Mouse (Mus musculus) neural tube, embryonic 11.5 days (tissue): ENCODE measurements around the gene Cep83. TPM values are rescaled to one million over a fixed set of nuclear protein-coding genes. Genes with fewer than 3 reads are reported as not detected.
A peak's percentile ranks its signal among the peaks of the same experiment; 100 is the strongest.

Experiments
- ATAC-seq: fragments of 200-750 bp; cut with Nextera tagmentation; 2 replicates; pipeline ENCODE4 v1.8.0; 2017; ENCODE audit warnings: moderate number of reproducible peaks, mild to moderate bottlenecking, moderate TSS enrichment, moderate library complexity; ENCODE audit not compliant: insufficient read depth, low FRiP score, low TSS enrichment
- DNase-seq: peaks from one replicate; pipeline ENCODE4 v3.0.0-alpha.2; 2015; ENCODE audit warnings: low spot score
- H3K27ac ChIP-seq: fragments of 300-500 bp; sonication (generic); 2 replicates; pipeline ENCODE4 v1.5.1; 2014; ENCODE audit warnings: low read depth, mild to moderate bottlenecking, low read length
- H3K27me3 ChIP-seq: fragments of 300-500 bp; sonication (generic); 2 replicates; pipeline ENCODE4 v1.6.1; 2014; ENCODE audit warnings: mild to moderate bottlenecking, low read length, mixed read lengths; ENCODE audit not compliant: control insufficient read depth, insufficient read depth
- H3K36me3 ChIP-seq: fragments of 300-500 bp; sonication (generic); 2 replicates; pipeline ENCODE4 v1.6.1; 2014; ENCODE audit warnings: mild to moderate bottlenecking, low read length, moderate library complexity, mixed read lengths; ENCODE audit not compliant: control insufficient read depth, insufficient read depth
- H3K4me1 ChIP-seq: fragments of 300-500 bp; sonication (generic); 2 replicates; pipeline ENCODE4 v1.6.1; 2014; ENCODE audit warnings: low read length, mixed read lengths; ENCODE audit not compliant: control insufficient read depth, insufficient read depth
- H3K4me2 ChIP-seq: fragments of 300-500 bp; sonication (generic); 2 replicates; pipeline ENCODE4 v1.6.1; 2014; ENCODE audit warnings: low read depth, mild to moderate bottlenecking, moderate library complexity
- H3K4me3 ChIP-seq: fragments of 300-500 bp; sonication (generic); 2 replicates; pipeline ENCODE4 v1.5.1; 2014; ENCODE audit warnings: low read depth, low read length
- H3K9ac ChIP-seq: fragments of 300-500 bp; sonication (generic); 2 replicates; pipeline ENCODE4 v1.6.1; 2014; ENCODE audit warnings: mild to moderate bottlenecking, low read length
- H3K9me3 ChIP-seq: fragments of 300-500 bp; sonication (generic); 2 replicates; pipeline ENCODE4 v1.6.1; 2016; ENCODE audit warnings: low read length; ENCODE audit not compliant: control insufficient read depth
- WGBS: fragments of 180-500 bp; shearing (Covaris S2); extraction: QIAGEN DNeasy Blood & Tissue Kit; methylation state at CpG from one replicate; pipeline ENCODE4 v1.1.7; 2014; 5-methylcytosine and 5-hydroxymethylcytosine counted together
- polyA plus RNA-seq: library from polyadenylated mRNA; unstranded; fragments of >200 nt; fragmentation: Nextera tagmentation; extraction: Ambion mirVana; gene quantifications from 2 replicates; pipeline ENCODE4 v1.2.1, GENCODE M21; 2014

Gene Cep83
- polyA plus RNA-seq, result 22.3 and 25.3 TPM in 2 replicates

- Histone ChIP-seq H3K9ac (peak within 1 kb of the TSS; percentile 95), H3K9me3 (no peaks in the 10 kb centered on the region), H3K27me3 (no peaks in the 10 kb centered on the region), H3K36me3 (no peaks in the 10 kb centered on the region), H3K27ac (peak within 1 kb of the TSS; percentile 81), H3K4me1 (peaks cover 7% of the 10 kb centered on the region; the same call in 1 of the 2 replicates), H3K4me3 (peak within 1 kb of the TSS; percentile 86), H3K4me2 (peak within 1 kb of the TSS; percentile 83)
- ATAC-seq, result peak; percentile 96
- peak; percentile 97 for DNase-seq
- under 1% methylated on average over 80 of the region's 86 CpGs for WGBS
Measured at GRCm38 (mm10) chr10:94688420-94689175, at the start of gene Cep83. Gene Cep83, plus strand, starts transcription at chr10:94688654.

- Histone ChIP-seq H3K9ac (no peak overlapping the region), H3K36me3 (no peaks in the 10 kb centered on the region), H3K4me3 (no peak overlapping the region), H3K27me3 (no peaks in the 10 kb centered on the region), H3K4me2 (no peak overlapping the region), H3K27ac (no peak overlapping the region), H3K4me1 (no peaks in the 10 kb centered on the region), H3K9me3 (no peaks in the 10 kb centered on the region)
- 87% methylated on average over 5 of the region's 5 CpGs for WGBS
- DNase-seq, result no peak
- no peak for ATAC-seq
Measured at GRCm38 (mm10) chr10:94639281-94639680, 49.2 kb upstream of the Cep83 start.

- no peaks in the 10 kb centered on the region for H3K9me3 ChIP-seq
- H3K27ac ChIP-seq, result no peak overlapping the region
- no peak for DNase-seq
- H3K27me3 ChIP-seq, result no peaks in the 10 kb centered on the region
- no peaks in the 10 kb centered on the region for H3K36me3 ChIP-seq
- H3K4me3 ChIP-seq, result no peak overlapping the region
- no peaks in the 10 kb centered on the region for H3K4me1 ChIP-seq
- H3K9ac ChIP-seq, result no peak overlapping the region
- no peak for ATAC-seq
- WGBS, result 71% methylated on average over 5 of the region's 5 CpGs
- H3K4me2 ChIP-seq, result no peak overlapping the region
Measured at GRCm38 (mm10) chr10:94640067-94640466, 48.4 kb upstream of the Cep83 start.

- H3K4me1 ChIP-seq, result no peaks in the 10 kb centered on the region
- DNase-seq (no peak), ATAC-seq (no peak)
- no peak overlapping the region for H3K9ac ChIP-seq
- H3K27ac ChIP-seq, result no peak overlapping the region
- no peaks in the 10 kb centered on the region for H3K9me3 ChIP-seq
- no peak overlapping the region for H3K4me2 ChIP-seq
- 84% methylated on average over 3 of the region's 3 CpGs for WGBS
- no peaks in the 10 kb centered on the region for H3K36me3 ChIP-seq
- H3K4me3 ChIP-seq, result no peak overlapping the region
- no peaks in the 10 kb centered on the region for H3K27me3 ChIP-seq
Measured at GRCm38 (mm10) chr10:94664036-94664435, 24.4 kb upstream of the Cep83 start.

GRCm38 (mm10) chr10:94664455-94664854 is 24.0 kb upstream of the Cep83 start:
- Histone ChIP-seq H3K4me3 (no peak overlapping the region), H3K27ac (no peak overlapping the region), H3K27me3 (no peaks in the 10 kb centered on the region), H3K9ac (no peak overlapping the region), H3K36me3 (no peaks in the 10 kb centered on the region), H3K4me2 (no peak overlapping the region), H3K9me3 (no peaks in the 10 kb centered on the region), H3K4me1 (no peaks in the 10 kb centered on the region)
- WGBS, result 92% methylated on average over 7 of the region's 7 CpGs
- no peak for ATAC-seq
- no peak for DNase-seq

GRCm38 (mm10) chr10:94668147-94668546 is 20.3 kb upstream of the Cep83 start:
- Histone ChIP-seq H3K27ac (no peak overlapping the region), H3K9me3 (no peaks in the 10 kb centered on the region), H3K36me3 (no peaks in the 10 kb centered on the region), H3K4me3 (no peak overlapping the region), H3K4me1 (no peaks in the 10 kb centered on the region), H3K9ac (no peak overlapping the region), H3K4me2 (no peak overlapping the region), H3K27me3 (no peaks in the 10 kb centered on the region)
- DNase-seq, result no peak
- ATAC-seq, result no peak

GRCm38 (mm10) chr10:94687801-94688419 is 544 bp upstream of the Cep83 start:
- Histone ChIP-seq H3K9me3 (no peaks in the 10 kb centered on the region), H3K27ac (peak overlapping the region; percentile 81), H3K27me3 (no peaks in the 10 kb centered on the region), H3K4me2 (peak overlapping the region; percentile 83), H3K36me3 (no peaks in the 10 kb centered on the region), H3K4me3 (peak overlapping the region; percentile 86), H3K4me1 (peaks cover 7% of the 10 kb centered on the region; the same call in 1 of the 2 replicates), H3K9ac (peak overlapping the region; percentile 95)
- ATAC-seq (peak; percentile 60; the same call in 1 of the 2 replicates), DNase-seq (no peak)
- 3% methylated on average over 20 of the region's 20 CpGs for WGBS

- Histone ChIP-seq H3K27ac (peak overlapping the region; percentile 81), H3K9ac (peak overlapping the region; percentile 95), H3K9me3 (no peaks in the 10 kb centered on the region), H3K4me2 (peak overlapping the region; percentile 83), H3K36me3 (no peaks in the 10 kb centered on the region), H3K4me1 (peaks cover 7% of the 10 kb centered on the region; the same call in 1 of the 2 replicates), H3K27me3 (no peaks in the 10 kb centered on the region), H3K4me3 (peak overlapping the region; percentile 86)
- ATAC-seq (peak; percentile 13; the same call in 1 of the 2 replicates), DNase-seq (no peak)
- WGBS, result under 1% methylated on average over 7 of the region's 7 CpGs
Measured at GRCm38 (mm10) chr10:94689176-94689510, 689 bp downstream of the Cep83 start.

- Histone ChIP-seq H3K4me1 (peaks cover 7% of the 10 kb centered on the region; the same call in 1 of the 2 replicates), H3K36me3 (no peaks in the 10 kb centered on the region), H3K27me3 (no peaks in the 10 kb centered on the region), H3K9ac (no peak overlapping the region), H3K27ac (no peak overlapping the region), H3K4me3 (no peak overlapping the region), H3K4me2 (no peak overlapping the region), H3K9me3 (no peaks in the 10 kb centered on the region)
- ATAC-seq (no peak), DNase-seq (no peak)
- WGBS, result 65% methylated on average over 1 of the region's 1 CpGs
Measured at GRCm38 (mm10) chr10:94690376-94690775, 1.9 kb downstream of the Cep83 start.
